Mouse (Mus musculus): ENCODE results near the gene Tnfrsf11a.

GRCm38 (mm10) chr1:105829171-105829570, 48.7 kb downstream of the Tnfrsf11a start:
- no peak for TF ChIP-seq CTCF (IDR thresholded peaks at IDR 0.05; ENCODE audit: low read depth, low read length)
- TF ChIP-seq POLR2A (IDR thresholded peaks at IDR 0.05; ENCODE audit: borderline replicate concordance, low read depth, low read length): no peak

Data from bone marrow macrophage, adult 2 months (primary cell).